Mouse (Mus musculus): Measurements from ENCODE around the gene Mark4.

The Mark4 gene

GRCm38 (mm10) chr7:19470308-19470707, 11.7 kb upstream of the Mark4 start:
- no peak for ATAC-seq (ENCODE audit: low TSS enrichment)

DNA sequence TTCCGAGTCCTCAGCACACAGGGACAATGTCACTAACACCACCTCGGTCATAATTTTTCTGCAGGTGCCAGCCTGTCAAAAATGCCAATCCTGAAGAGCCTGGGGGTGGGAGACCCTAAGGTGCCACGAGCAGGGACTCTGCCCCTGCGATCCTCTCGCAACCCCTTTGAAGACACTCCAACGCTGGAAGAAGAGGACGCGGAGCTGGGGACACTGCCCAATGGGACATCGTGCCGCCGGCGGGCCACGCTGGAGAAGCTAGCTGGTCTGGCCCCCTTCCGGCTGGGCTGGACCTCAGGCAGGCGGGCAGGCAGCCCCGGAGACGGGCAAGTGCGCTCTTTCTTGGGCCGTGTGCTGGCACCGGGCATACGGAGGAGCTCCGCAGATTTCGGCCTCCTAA, 10.8 kb upstream of the Mark4 start:
- ATAC-seq (ENCODE audit: low TSS enrichment), result no peak

DNA sequence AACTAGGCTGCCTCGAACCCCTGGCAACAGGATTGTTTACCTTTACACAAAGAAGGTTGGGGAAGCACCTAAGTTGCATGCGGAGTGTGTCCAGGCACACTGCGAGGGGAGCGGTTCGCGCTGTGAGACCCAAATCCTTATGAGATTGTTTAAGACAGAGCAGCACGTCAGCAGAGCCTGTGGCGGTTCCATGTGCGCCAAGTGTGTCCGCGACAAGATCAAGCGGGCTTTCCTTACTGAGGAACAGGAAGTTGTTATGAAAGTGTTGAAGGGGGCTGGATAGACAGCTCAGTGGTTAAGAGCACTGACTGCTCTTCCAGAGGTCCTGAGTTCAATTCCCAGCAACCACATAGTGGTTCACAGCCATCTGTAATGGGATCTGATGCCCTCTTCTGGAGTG, 9.7 kb upstream of the Mark4 start:
- ATAC-seq (ENCODE audit: low TSS enrichment), result no peak

- ATAC-seq (ENCODE audit: low TSS enrichment), result no peak
Observed at GRCm38 (mm10) chr7:19467638-19468037, 9.0 kb upstream of the Mark4 start.

DNA sequence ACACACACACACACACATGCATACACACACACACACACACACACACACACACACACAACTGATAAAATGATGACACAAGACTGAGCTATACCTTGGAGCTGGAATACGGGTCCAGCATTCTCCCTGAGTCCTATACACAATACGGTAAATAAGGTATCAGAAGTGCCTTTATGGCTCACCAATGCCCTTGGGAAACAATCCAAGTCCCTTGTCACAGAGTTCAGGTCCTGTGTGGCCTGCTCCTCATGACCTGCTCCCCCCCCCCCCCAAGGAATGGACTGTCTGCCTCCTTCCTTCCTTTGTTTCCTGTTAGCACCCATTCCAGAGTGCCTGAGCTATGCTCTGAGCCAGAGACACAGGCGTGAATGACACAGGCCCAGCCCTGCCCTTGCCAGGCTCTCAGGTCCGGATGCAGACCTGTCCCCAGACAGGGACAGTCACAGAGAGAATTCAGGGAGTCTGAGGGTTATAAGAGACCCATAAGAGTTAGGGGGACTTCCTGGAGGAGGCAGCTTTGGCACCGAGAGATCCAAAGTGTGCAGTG, 8.1 kb upstream of the Mark4 start:
- ATAC-seq (ENCODE audit: low TSS enrichment), result no peak

GRCm38 (mm10) chr7:19464367-19465307, 6.0 kb upstream of the Mark4 start:
- ATAC-seq (ENCODE audit: low TSS enrichment), result no peak

DNA sequence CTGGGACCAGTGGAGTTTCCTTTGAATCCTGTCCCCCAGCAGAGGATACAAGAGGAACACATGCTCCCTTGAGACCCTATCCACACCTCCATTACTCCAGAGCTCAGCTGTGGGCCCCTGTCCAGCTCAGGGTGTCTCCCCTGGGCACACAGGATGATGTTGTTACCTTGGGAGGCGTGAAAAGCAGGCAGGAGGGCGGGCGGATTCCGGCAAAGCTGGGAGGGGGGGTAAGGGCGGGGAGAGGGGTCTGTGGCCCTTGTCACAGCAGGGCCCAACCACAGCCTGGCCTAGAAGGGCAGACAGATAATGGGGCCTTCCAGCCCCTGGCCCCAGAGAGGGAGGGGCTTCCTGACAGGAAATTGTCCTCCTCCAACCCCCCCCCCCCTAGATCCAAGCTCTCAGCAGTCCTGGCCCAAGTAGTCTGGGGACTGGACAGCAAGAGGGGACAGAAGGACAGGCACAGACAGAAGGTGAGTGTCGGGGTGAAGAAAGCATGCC, 4.3 kb upstream of the Mark4 start, which contains the start of gene Exoc3l2:
Exoc3l2 (plus strand) TSS at position 448 of the 498 bp plus-strand sequence.
- ATAC-seq (ENCODE audit: low TSS enrichment), result no peak

GRCm38 (mm10) chr7:19462443-19462842, 3.8 kb upstream of the Mark4 start:
- no peak for ATAC-seq (ENCODE audit: low TSS enrichment)

DNA sequence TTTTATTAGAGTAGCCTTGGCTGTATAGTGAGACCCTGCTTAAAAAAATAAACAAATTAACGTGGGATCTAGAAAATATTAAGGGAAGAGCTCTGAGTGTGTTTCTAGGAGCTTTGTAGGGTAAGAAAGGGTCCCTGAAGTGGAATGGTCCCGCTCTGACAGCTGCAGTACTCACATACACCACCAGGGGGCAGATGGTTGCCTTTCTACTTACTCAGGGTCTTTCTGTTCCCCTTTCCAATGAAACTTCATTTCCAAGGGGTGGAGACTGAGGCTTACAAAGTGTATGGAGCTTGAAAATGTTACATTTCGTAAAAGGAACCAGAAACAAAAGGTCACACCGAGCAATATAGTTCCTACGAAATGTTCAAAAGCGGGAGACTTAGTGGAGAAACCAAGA, 2.9 kb upstream of the Mark4 start:
- no peak for ATAC-seq (ENCODE audit: low TSS enrichment)

DNA sequence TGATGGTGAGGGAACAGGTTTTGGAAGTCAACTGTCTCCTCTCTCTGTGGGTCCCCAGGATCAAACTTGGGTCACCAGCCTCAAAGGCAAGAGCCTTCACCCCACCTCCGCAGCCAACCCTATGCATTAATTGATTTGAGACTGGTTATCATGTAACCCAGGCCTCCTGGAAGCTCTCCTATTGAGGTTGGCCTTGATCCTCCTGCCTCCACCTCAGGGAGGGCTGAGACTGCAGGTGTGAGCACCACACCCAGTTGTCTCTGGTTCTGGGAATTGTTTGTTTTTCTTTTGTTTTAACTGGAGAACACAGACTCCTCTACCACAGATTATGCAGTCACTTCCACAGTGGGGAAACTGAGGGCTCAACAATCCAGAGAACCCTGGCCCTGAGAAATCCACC, 1.9 kb upstream of the Mark4 start:
- no peak for ATAC-seq (ENCODE audit: low TSS enrichment)

- no peak for ATAC-seq (ENCODE audit: low TSS enrichment)
Observed at GRCm38 (mm10) chr7:19459144-19459870, 686 bp upstream of the Mark4 start.

- no peak for ATAC-seq (ENCODE audit: low TSS enrichment)
Observed at GRCm38 (mm10) chr7:19458072-19458486, 542 bp downstream of the Mark4 start.

GRCm38 (mm10) chr7:19457414-19458071, 1.1 kb downstream of the Mark4 start:
- peak; percentile 16; the same call in 1 of the 2 replicates for ATAC-seq (ENCODE audit: low TSS enrichment)

DNA sequence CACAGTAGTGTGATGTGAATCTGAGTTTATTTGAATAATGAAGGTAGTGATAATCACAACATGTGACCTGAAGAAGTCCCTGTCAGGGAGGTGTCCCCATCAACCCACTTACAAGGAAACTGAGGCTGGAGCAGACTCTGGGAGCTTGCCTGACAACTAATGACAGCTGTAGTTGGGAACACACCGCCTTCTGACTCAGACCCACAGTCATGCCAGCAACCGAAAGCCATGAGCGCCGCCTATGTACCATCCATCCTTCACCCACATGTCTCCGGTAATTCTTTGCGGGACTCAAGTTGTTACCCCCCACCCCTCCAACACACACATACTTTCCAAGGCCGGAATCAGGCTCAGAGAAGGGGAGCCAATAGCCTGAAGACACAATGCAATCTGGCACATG, 2.0 kb downstream of the Mark4 start:
- ATAC-seq (ENCODE audit: low TSS enrichment), result no peak

DNA sequence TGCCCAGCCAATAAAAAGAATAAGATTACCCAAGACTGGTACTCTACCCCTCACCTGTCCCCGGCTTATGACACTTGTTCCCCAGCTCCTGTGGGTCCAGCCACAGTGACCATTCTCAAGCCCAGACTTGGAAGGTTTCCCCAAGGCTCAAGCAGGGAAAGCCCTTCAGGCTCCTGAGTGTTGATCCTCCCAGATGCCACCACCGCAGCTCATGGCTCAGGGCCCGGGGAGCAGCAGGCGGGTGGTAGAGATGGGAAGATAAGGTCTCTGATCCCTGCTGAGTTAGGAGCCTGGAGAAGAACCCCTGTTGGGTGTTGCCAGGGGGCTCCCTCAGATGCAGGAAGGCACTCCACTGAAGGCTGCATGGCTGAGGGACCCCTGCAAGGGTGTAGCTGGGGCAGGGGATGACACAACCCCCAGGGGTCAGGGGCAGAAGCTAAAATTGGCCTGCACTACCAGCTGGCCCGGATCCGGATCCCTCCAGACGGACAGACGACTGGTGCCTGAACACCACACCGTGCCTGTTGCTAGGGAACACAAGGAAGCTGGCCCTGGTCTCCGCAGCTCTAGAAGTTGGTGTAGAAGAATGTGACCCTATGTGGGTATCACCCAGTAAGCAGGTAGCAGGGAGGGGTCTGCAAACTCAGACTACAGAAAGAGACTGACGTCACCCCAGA, 2.7 kb downstream of the Mark4 start:
- no peak for ATAC-seq (ENCODE audit: low TSS enrichment)

DNA sequence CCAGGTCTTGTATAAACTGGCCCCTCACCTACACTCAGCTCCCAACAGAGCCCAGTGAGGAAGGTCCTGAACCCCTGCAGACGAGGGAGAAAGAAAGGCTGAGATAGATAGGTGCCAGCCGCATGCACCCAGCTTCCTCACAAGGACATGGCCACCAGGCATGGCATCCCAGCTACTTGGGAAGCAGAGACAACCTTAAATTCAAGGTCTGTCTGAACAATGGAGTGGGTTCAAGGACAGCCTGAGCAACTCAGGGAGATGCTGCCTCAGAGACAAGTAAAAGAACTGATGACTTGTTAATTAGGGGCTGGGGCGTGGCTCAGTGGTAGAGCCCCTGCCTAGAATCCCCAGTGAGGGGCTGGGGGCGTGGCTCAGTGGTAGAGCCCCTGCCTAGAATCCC, 3.4 kb downstream of the Mark4 start:
- no peak for ATAC-seq (ENCODE audit: low TSS enrichment)

- ATAC-seq (ENCODE audit: low TSS enrichment), result no peak
Observed at GRCm38 (mm10) chr7:19449165-19449564, 9.5 kb downstream of the Mark4 start.

GRCm38 (mm10) chr7:19447689-19448088, 10.9 kb downstream of the Mark4 start:
- peak; percentile 62 for ATAC-seq (ENCODE audit: low TSS enrichment)

DNA sequence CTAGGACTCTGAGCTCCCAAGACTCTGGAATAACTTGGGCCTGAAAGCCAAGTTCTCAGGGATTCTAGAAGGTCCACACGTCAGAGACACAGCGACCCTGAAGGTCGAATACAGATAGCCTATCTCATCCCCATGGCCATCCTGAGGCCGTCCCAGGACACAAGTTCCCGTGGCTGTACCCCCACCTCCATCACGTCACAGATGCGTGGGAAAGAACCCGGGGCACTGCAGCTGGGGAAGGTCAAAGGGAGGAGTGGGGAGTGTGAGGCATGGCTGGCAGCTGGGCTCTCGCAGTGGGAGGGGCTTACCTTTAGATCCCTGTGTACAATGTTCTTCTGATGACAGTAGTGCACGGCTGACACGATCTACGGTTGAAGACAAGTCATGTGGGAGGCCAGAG, 13.8 kb downstream of the Mark4 start:
- no peak for ATAC-seq (ENCODE audit: low TSS enrichment)

GRCm38 (mm10) chr7:19443344-19443743, 15.3 kb downstream of the Mark4 start:
- ATAC-seq (ENCODE audit: low TSS enrichment), result peak; percentile 59; the same call in 1 of the 2 replicates

- ATAC-seq (ENCODE audit: low TSS enrichment), result no peak
Observed at GRCm38 (mm10) chr7:19441448-19442091, 17.1 kb downstream of the Mark4 start.
